Mouse (Mus musculus): ENCODE measurements around the gene Pnpo. TPM values are rescaled to one million over a fixed set of nuclear protein-coding genes. Genes with fewer than 3 reads are reported as not detected.

Pnpo gene
- polyA plus RNA-seq, 1 experiment from 2014 or later: 31.7 TPM

- Histone ChIP-seq H3K27me3 (ENCODE audit: insufficient read depth, low read length) (no peaks in the 10 kb centered on the region), H3K4me3 (replicated peaks; ENCODE audit: low read depth, low read length) (no peak overlapping the region), H3K27ac (no peak overlapping the region), H3K4me1 (replicated peaks; ENCODE audit: insufficient read depth, low read length) (peaks cover 14% of the 10 kb centered on the region), H3K36me3 (ENCODE audit: insufficient read depth, low read length) (no peaks in the 10 kb centered on the region), H3K9ac (ENCODE audit: low read depth, low read length) (no peak overlapping the region), H3K4me2 (ENCODE audit: low read length) (no peak overlapping the region), H3K9me3 (replicated peaks; ENCODE audit: low read length) (no peaks in the 10 kb centered on the region)
- no peak for DNase-seq (ENCODE audit: low spot score)
- ATAC-seq (replicated peaks; ENCODE audit: low FRiP score, low read depth): no peak
- no peak for TF ChIP-seq CTCF (IDR thresholded peaks at IDR 0.05; ENCODE audit: low read depth)
- WGBS: 52% methylated on average over 13 of the region's 13 CpGs
These were observed 44.1 kb downstream of the Pnpo start for GRCm38 (mm10) chr11:96899449-96900306.

GRCm38 (mm10) chr11:96895886-96896285, 47.9 kb downstream of the Pnpo start:
- H3K9me3 ChIP-seq (replicated peaks; ENCODE audit: low read length): no peaks in the 10 kb centered on the region
- 80% methylated on average over 4 of the region's 4 CpGs for WGBS
- H3K27me3 ChIP-seq (ENCODE audit: insufficient read depth, low read length): no peaks in the 10 kb centered on the region
- H3K4me3 ChIP-seq (replicated peaks; ENCODE audit: low read depth, low read length): no peak overlapping the region
- DNase-seq (ENCODE audit: low spot score) (no peak), ATAC-seq (replicated peaks; ENCODE audit: low FRiP score, low read depth) (no peak)
- no peak for TF ChIP-seq CTCF (IDR thresholded peaks at IDR 0.05; ENCODE audit: low read depth)
- H3K4me2 ChIP-seq (ENCODE audit: low read length): no peak overlapping the region
- no peaks in the 10 kb centered on the region for H3K36me3 ChIP-seq (ENCODE audit: insufficient read depth, low read length)
- H3K4me1 ChIP-seq (replicated peaks; ENCODE audit: insufficient read depth, low read length): no peaks in the 10 kb centered on the region
- no peak overlapping the region for H3K9ac ChIP-seq (ENCODE audit: low read depth, low read length)
- H3K27ac ChIP-seq: no peak overlapping the region

- TF ChIP-seq CTCF (IDR thresholded peaks at IDR 0.05; ENCODE audit: low read depth): no peak
- DNase-seq (ENCODE audit: low spot score) (no peak), ATAC-seq (replicated peaks; ENCODE audit: low FRiP score, low read depth) (no peak)
- Histone ChIP-seq H3K9ac (ENCODE audit: low read depth, low read length) (no peak overlapping the region), H3K4me2 (ENCODE audit: low read length) (no peak overlapping the region), H3K4me1 (replicated peaks; ENCODE audit: insufficient read depth, low read length) (no peaks in the 10 kb centered on the region), H3K4me3 (replicated peaks; ENCODE audit: low read depth, low read length) (no peak overlapping the region), H3K27ac (no peak overlapping the region), H3K36me3 (ENCODE audit: insufficient read depth, low read length) (no peaks in the 10 kb centered on the region), H3K9me3 (replicated peaks; ENCODE audit: low read length) (no peaks in the 10 kb centered on the region), H3K27me3 (ENCODE audit: insufficient read depth, low read length) (no peaks in the 10 kb centered on the region)
- WGBS: 43% methylated on average over 11 of the region's 11 CpGs
These were observed 50.5 kb downstream of the Pnpo start for GRCm38 (mm10) chr11:96893203-96893842.

GRCm38 (mm10) chr11:96891784-96892527, 51.8 kb downstream of the Pnpo start:
- H3K36me3 ChIP-seq (ENCODE audit: insufficient read depth, low read length): no peaks in the 10 kb centered on the region
- ATAC-seq (replicated peaks; ENCODE audit: low FRiP score, low read depth): no peak
- H3K4me3 ChIP-seq (replicated peaks; ENCODE audit: low read depth, low read length): no peak overlapping the region
- TF ChIP-seq CTCF (IDR thresholded peaks at IDR 0.05; ENCODE audit: low read depth): no peak
- 23% methylated on average over 14 of the region's 14 CpGs for WGBS
- no peak overlapping the region for H3K27ac ChIP-seq
- DNase-seq (ENCODE audit: low spot score): no peak
- H3K9me3 ChIP-seq (replicated peaks; ENCODE audit: low read length): no peaks in the 10 kb centered on the region
- H3K4me1 ChIP-seq (replicated peaks; ENCODE audit: insufficient read depth, low read length): no peaks in the 10 kb centered on the region
- no peak overlapping the region for H3K4me2 ChIP-seq (ENCODE audit: low read length)
- H3K9ac ChIP-seq (ENCODE audit: low read depth, low read length): no peak overlapping the region
- H3K27me3 ChIP-seq (ENCODE audit: insufficient read depth, low read length): no peaks in the 10 kb centered on the region

Other genes starting within 250 kb of the Pnpo start
- 17.6 and 19.8 TPM in 2 replicates for gene Snx11, start 166.4 kb downstream of the Pnpo start, polyA plus RNA-seq (2015; fragmentation: Nextera tagmentation; extraction: Ambion mirVana)
- gene Cbx1, start 154.9 kb downstream of the Pnpo start, polyA plus RNA-seq (2015; fragmentation: Nextera tagmentation; extraction: Ambion mirVana): 101 and 106 TPM in 2 replicates
- 77.3 and 88.0 TPM in 2 replicates for gene Nfe2l1, start 114.0 kb downstream of the Pnpo start, polyA plus RNA-seq (2015; fragmentation: Nextera tagmentation; extraction: Ambion mirVana)
- 125 TPM in 2 replicates for gene Copz2, start 94.1 kb downstream of the Pnpo start, polyA plus RNA-seq (2015; fragmentation: Nextera tagmentation; extraction: Ambion mirVana)
- 77.8 and 81.6 TPM in 2 replicates for gene Cdk5rap3, start 27.5 kb downstream of the Pnpo start, polyA plus RNA-seq (2015; fragmentation: Nextera tagmentation; extraction: Ambion mirVana)
- 76.5 and 88.2 TPM in 2 replicates for gene Prr15l, start 15.9 kb downstream of the Pnpo start, polyA plus RNA-seq (2015; fragmentation: Nextera tagmentation; extraction: Ambion mirVana)
- gene Sp2, start 39.0 kb upstream of the Pnpo start, polyA plus RNA-seq (2015; fragmentation: Nextera tagmentation; extraction: Ambion mirVana): 16.3 and 16.4 TPM in 2 replicates
- 1.5 and 2.0 TPM in 2 replicates for gene Sp6, start 69.4 kb upstream of the Pnpo start, polyA plus RNA-seq (2015; fragmentation: Nextera tagmentation; extraction: Ambion mirVana)
- 41.6 and 46.6 TPM in 2 replicates for gene Scrn2, start 86.0 kb upstream of the Pnpo start, polyA plus RNA-seq (2015; fragmentation: Nextera tagmentation; extraction: Ambion mirVana)
- 1.0 and 1.2 TPM in 2 replicates for gene Lrrc46, start 97.4 kb upstream of the Pnpo start, polyA plus RNA-seq (2015; fragmentation: Nextera tagmentation; extraction: Ambion mirVana)
- gene Mrpl10, start 97.6 kb upstream of the Pnpo start, polyA plus RNA-seq (2015; fragmentation: Nextera tagmentation; extraction: Ambion mirVana): 71.9 and 79.6 TPM in 2 replicates
- 6.6 and 7.6 TPM in 2 replicates for gene Osbpl7, start 106.6 kb upstream of the Pnpo start, polyA plus RNA-seq (2015; fragmentation: Nextera tagmentation; extraction: Ambion mirVana)
- 0.15 TPM in 1 of 2 replicates, not detected in the other for gene Tbx21, start 171.3 kb upstream of the Pnpo start, polyA plus RNA-seq (2015; fragmentation: Nextera tagmentation; extraction: Ambion mirVana)
- 4.6 and 5.5 TPM in 2 replicates for gene Tbkbp1, start 207.5 kb upstream of the Pnpo start, polyA plus RNA-seq (2015; fragmentation: Nextera tagmentation; extraction: Ambion mirVana)
- gene Kpnb1, start 243.9 kb upstream of the Pnpo start, polyA plus RNA-seq (2015; fragmentation: Nextera tagmentation; extraction: Ambion mirVana): 34.0 and 35.8 TPM in 2 replicates